Mouse (Mus musculus) T-cell, adult 2 months (primary cell): ENCODE results near the gene Abca17.
A peak's percentile ranks its signal among the peaks of the same experiment; 100 is the strongest.

ENCODE experiments used
- DNase-seq: peaks from one replicate; pipeline ENCODE4 v3.0.0; 2022; ENCODE audit warnings: low spot score

The Abca17 gene

DNA sequence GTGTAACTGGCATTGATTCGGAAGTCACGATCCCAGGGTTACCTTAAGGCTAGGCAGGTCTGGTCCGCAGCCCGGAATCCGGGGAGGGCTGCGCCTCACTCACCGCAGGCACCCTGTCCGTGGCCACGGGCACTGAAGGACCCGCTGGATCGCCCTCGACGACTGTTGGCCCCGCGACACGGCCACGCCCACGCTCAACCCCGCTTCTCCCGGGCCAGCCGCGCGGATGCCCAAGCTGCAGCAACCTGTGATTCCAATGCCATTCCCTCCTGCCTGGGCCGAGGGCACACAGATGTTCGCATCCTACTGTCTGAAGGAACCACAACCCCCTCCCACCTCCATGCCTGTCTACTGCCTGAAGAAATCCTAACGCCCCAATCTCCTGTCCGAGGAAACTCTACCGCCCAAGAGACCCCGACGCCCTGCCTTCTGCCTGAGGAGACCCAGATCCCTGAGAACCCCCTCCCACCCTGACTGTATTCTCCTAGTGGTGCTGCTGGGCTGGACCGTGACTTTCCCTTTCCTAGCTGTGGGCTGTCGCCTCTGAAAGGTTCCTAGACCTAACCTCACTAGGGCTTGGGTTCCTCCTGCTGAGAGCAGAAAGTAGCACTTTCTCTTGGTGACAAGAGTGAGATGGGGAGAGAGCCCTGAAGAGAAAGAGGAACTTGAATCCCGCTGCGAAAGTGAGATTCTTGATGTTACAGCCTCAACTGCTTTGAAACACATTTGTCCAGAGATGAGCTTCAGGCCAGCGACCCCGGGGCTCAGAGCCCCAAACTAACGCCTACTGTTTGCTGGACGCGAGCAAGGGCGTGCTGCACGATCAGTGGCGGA lies at the start of gene Abca17:
Gene Abca17, minus strand, starts transcription at position 143 of the 834 bp plus-strand sequence.
- peak; percentile 6 for DNase-seq

DNA sequence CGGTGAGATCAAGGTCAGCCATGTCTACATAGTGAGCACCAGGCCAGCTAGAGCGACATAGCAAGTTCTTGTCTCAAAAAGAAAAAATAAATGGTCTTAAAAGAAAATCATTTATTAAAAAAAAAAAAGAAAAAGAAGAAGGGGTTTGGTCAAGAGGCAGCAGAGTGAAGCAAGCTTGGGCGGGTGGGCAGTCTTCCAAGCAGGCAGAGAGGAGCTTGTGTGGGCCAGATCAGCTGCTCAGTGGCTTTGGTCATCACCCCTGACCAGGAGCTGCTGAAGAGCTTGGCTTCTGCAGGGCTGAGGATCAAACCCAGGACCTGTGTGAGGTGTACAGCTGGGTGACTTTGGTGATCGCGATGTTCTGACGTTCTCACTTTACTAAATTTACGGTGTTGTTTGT lies 43.6 kb upstream of the Abca17 start:
- DNase-seq = no peak

DNA sequence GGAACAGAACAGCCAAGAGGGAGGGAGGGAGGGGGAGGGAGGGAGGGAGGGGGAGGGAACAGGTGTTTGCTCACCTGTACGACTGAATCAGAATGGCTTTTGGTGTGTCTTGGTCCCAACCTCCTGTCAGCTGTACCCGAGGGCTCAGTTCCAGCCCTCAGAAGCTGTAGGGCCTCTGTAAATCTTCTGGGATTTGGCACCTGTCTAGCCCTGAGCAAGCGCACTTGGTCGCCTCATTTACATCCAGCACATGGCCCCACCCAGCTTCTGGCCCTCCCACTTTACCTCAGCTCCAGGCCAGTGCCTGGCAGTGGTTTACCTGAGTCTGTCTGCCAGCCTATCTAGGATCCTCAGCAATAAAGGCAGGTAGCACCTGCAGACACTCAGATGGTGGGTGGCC lies 42.7 kb upstream of the Abca17 start:
- DNase-seq = no peak

DNA sequence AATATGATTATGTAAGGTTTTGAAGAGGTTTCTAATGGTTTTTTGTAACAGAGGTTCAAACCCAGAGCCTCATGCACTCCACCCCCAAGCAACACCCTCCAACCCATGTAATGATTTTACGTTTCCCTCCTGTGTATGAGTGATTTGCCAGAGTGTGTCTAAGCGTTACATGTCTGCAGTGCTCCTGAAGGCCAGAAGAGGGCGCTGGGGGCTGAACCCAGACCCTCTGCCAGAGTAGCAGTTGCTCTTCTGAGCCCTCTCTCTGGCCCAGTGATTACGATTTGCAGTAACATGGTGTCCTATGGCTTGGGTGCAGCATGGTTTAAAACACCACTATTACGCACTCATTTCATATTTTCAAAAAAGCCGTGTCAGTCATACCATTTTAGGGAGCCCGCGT lies 40.3 kb upstream of the Abca17 start:
- DNase-seq = peak; percentile 10

DNA sequence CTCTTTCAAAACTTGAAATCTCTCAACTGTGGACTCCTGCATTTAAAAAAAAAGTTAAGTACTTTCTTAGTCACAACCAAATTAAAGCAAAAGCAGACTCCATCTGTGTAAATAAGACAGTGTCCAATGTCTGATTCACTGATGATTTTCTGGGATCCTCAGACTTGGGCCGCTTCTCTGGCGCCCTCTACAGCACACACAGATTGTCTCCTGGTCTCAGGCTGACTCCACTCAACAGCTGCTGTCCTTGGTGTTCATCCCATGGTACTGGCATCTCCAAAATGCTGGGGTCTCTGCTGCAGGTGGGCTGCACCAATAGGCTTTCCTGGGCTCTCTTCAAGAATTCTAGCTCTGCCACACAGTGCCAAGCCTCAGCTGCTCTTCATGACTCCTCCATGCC lies 39.0 kb upstream of the Abca17 start:
- DNase-seq = peak; percentile 12

DNA sequence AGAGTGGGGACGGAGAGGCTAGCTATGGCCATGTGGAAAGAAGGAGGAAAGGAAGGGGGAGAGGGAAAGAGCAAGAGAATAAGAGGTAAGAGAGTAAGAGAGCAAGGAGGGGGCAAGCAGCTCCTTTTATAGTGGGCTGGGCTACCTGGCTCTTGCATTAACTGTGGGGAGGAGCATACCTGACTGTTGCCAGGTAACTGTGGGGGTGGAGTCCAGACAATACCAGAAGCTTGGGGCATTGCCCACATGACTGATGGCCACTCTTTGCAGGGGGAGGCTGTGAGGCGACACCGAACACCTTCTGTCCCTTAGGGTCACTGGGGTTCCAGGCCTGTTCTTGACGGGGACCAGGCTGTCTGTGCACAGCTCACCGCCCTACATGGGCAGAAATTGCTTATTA lies 37.8 kb upstream of the Abca17 start:
- DNase-seq = no peak

DNA sequence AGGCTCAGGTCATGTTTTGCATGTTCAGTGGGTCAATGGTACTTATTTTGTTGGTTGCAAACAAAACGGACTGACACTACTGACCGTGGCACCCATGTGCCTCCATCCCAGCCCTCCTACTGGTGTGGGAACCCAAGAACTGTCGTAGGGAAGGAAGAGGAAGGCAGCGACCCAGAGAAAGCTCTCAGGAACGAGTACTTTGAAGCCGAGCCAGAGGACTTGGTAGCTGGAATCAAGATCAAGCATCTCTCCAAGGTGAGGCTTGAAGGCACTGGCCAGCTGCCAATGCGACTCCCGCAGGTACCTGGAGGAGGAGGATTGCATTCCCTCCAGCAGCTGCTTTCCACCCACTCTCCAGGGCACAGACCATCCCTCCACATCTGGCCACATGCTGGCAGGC lies 32.9 kb upstream of the Abca17 start:
- no peak for DNase-seq

DNA sequence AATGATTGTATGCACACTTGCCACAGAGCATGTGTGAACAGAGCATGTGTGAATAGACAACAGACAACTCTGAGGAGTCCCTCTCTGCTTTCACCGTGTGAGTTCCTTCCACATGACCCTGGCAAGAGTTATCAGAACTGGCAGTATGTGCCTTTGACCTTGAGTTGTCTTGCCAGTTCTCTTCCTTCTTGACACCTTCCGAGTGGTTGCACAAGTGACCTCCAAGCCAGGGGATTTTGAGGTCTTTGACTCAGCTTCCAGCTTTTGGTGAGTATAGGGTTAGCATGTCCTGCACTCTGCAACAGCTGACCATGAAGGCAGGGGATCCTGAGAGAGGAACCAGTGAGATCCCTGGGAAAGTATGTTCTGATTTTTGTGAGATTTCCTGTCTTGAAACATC lies 27.6 kb upstream of the Abca17 start:
- DNase-seq = no peak

DNA sequence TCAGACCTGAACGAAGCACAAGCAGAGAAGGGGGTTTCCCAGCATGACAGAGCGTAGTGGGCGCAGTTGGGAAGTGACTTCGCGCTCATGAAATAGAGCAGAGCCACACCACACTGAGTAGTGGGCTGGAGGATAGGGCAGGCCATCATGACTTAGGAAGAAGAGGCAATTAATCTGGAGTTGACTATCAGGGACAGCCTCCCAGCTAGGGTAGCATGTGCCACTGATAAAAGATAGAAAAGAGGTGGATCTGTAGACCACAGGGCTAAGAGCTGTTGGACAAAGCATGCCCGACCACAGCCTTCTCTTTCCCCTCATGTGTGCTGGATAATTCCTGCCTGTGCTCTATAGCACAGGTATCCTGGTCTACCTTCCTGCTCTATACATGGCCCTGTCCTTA lies 25.0 kb upstream of the Abca17 start:
- DNase-seq = no peak

DNA sequence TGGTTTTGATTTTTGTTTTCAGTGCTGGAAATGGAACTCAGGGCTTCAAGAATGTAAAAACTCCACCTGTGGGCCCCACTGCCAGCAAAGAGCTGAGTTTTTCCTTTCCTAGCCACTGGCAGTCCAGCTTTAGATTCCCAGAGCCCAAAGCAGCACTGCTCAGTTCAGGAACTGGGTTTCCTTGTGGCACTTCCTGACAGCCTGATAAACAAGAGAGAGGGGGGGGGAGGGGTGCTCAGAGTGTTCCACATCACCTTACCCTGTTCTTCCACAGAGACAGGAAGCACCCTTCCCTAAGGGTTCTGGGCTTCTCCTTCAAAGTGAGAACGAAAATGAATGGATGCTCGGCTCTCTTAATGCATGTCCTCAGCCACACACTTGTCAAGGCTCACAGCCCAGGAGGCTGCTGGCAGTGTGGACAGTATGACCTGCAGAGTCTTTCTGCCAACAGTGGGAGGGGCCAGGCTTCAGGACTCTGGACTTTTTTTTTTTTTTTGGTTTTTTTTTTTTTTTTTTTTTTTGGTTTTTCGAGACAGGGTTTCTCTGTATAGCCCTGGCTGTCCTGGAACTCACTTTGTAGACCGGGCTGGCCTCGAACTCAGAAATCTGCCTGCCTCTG lies 24.3 kb upstream of the Abca17 start:
- no peak for DNase-seq

DNA sequence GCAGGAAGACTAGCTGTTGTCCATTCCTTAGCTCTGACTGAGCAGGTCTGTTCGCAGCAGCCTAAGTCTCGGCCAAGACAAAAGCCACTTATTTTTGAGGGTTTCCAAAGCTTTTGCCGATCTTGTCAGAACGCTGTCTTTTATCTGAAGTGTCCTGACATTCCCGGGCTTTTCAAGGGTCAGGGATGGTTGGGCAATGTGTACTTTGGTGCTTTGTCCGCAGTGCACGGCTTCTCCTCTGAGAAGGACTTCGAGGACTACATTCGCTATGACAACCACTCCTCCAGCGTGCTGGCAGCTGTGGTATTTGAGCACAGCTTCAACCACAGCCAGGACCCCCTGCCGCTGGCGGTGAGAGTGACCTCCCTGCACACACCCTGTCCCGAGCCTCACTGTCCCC lies 15.0 kb upstream of the Abca17 start:
- DNase-seq = no peak

DNA sequence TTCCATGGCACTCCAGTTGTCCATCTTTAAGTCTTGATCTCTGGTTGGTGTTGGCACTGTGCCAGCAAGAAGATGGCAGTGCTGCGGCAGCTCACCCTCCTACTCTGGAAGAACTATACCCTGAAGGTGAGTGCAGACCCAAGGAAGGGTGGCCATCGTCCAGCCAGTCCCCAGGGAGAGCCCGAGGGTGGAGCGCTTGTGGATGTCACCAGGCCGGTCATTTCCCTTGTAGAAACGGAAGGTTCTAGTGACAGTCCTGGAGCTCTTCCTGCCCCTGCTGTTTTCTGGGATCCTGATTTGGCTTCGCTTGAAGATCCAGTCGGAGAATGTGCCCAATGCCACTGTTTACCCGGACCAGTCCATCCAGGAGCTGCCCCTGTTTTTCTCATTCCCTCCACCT lies 13.6 kb upstream of the Abca17 start:
- no peak for DNase-seq

DNA sequence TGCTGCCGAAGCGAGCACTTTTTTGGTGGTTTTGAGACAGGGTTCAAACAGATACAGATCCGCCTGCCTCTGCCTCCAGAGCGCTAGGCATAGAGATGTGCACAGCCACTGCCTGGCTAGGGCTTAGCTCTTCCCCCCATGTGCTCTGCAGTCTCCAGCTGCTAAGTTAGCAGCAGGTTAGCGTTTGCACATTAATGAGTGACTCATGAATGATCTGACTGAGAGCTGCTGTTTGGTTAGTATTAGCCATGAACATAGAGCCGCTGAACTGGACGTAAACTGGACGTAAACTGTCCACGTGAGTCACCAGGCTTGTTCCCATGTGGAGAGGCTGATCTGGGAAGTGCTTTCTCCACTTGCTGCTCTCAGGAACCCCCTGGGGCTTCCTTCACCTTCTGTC lies 11.7 kb upstream of the Abca17 start:
- no peak for DNase-seq

DNA sequence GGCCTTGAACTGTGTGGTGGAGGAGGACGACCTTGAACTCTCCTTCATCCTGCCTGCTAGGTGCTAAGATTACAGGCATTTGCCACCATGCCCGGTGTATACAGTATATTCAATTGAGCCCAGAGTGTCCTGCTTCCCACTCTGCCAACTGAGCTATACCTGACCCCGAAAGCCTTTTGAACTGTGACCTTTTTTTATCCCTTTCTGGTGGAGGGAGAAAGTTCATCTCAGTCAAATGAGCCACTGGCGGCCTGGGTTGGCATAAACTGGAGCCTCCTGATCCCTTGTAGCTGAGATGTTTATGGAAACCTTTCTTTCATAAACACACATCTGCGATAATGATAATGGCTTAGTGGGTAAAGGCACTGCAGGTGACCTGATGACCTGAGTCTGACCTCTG lies 10.4 kb upstream of the Abca17 start:
- no peak for DNase-seq

DNA sequence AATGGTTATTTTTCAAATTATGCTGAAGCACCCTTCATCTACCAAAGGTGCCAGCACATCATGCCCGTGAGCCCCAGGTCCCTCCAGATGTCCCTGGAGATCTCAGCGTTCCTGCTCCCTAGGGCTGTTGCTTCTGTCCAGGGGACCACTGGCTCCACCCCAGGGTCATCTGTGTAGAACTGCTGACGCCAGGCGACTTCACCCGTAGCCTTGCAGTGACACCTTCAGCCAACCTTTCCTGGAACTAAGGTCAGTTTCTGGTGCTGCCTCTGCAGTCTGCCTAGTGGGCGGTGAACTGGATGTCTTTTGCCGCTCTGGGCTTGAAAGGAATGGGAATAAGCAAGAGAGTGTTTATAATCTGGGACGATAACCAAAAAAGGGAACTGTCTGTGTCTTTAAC lies 10.0 kb upstream of the Abca17 start:
- no peak for DNase-seq

DNA sequence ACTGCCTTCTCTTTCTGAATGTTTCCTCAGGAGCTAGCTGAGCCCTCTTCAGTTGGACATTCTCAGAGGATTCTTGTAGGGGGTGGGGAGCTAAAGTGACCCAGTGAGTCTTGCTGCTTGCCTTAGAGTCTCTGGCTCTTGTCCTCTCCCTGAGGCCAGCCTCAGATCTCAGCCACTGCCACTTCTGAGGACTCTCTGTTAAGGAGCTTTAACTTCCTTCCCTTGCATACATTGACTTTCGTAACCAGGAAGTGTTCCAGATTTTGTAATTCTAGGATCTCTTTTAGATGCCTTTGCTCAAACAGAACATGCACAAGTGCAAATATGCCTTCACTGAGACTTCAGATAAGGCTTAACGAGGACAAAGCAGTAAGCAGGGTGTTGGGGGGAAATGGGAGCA lies 9.0 kb upstream of the Abca17 start:
- no peak for DNase-seq

DNA sequence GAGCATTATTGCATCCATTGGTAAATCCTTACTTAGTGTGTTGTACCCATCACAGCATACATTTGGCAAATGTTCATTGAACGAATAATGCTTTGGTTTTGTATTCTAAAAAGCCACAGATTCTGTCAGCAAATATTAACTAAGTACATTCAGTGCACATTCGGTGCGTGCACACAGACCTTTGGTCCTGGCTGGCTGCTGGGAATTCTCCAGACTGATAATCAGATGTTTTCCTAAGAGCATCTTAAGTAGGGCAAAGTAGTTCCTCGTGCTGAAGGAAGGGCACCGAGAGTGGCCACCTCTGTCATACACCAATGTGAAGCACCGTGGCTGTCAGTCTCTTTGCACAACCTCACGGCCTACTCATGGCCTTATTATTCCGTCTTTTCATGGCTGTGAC lies 8.1 kb upstream of the Abca17 start:
- DNase-seq = no peak

DNA sequence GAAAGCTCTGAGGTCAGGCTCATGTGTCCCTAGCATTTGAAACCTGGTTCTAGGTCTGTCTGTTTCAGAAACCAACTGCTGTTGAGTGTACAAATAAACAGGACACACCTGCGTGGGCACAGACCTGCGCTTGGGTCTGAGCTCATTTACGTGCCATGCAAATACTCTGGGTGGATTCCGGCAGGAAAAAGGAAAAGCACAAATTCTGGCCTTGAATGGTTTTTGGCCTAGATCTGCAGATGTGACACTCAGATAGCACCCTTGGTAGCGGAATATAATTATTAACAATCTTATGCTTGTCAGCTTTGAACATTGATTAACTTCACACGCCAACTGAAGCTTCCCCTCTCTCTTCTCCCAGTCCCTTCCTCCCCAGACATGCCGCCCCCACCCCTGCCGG lies 4.4 kb upstream of the Abca17 start:
- no peak for DNase-seq

DNA sequence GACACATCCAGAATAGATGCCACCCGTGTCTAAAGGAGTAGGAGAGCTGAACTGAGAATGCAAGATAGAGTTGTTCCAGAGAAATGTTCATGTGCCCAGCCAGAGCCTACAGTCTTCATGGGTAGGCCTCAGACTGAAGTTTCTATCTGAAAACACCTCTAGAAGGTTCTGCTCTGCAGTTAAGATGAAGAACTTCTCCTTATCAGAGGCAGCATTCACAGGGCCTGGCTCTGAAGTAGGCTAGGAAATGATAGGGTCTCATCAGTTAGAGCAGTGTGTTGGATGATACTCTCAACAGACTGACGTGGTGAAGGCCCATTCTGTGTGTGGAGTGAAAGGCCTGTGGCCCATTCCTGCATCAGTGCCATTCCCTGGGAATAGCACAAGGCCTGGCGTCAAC lies 3.1 kb upstream of the Abca17 start:
- no peak for DNase-seq

DNA sequence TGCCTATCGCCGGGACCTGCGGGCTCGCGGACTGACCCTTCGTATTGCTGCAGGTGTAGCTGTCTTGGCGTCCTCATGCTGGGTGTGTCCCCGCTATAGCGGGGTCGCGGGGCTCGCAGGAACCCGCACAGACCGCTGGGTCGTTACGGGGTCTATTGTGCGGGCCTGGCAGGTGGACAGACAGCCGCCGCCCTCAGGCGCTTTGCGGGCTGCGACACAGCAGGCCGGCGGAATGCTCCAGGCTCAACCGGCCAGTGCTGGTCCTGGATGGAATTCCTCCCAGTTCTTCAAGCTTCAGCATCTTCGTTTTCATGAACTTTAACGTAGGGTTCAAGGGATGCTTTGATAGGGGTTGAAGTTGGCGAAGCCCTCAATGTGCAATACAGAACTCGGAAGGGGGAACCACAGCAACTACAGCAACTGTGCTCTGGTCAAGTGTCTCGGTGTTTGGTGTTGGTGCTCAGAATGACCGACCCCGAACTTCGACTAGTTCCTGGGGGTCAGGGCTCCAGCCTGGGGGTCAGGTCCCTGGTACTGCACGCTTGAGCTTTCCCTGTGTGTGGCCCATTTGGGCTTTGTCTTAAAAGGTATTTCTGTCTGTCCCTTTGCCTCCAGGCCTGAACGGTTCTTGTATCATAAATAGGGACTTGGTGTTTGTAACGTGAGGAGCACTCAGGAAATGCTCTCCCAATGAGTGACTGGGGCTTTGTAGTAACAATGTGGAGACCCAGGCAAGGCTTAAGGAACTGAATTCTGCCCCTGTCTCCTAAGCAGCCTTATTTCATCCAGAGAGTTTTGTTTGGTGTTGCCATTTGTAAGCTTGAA lies 1.7 kb upstream of the Abca17 start:
- no peak for DNase-seq

DNA sequence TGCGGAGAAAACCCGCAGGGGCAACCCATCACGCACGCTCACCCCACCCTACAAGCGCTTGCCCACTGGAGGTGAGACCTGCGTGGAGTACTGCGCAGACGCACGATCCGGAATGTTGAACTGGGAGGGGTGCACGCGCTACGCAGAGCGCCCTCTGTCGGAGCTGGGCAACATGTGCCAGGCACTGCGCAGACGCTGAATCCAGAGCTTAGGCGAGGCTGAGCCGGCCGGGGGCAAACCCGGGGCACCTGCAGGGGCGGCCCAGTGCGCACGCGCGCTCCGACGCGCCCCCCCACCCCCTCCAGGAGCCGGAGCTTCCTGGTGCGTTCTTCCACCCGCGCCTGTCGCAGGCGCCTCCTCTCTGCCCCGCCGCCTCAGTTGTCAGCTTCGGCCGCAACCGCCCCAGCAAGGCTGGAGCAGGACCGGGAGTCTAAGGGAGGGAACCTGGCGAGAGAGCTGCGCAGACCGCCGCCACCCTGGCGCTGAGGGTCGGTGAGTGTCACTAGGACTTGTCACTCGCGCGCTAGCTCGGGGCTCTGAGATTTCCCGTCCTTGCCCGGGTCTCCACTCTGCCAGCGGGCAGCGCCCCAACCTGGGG lies 991 bp upstream of the Abca17 start, which contains the start of gene Abca3:
Gene Abca3, plus strand, starts transcription at position 191 of the 598 bp plus-strand sequence.
- peak; percentile 98 for DNase-seq

DNA sequence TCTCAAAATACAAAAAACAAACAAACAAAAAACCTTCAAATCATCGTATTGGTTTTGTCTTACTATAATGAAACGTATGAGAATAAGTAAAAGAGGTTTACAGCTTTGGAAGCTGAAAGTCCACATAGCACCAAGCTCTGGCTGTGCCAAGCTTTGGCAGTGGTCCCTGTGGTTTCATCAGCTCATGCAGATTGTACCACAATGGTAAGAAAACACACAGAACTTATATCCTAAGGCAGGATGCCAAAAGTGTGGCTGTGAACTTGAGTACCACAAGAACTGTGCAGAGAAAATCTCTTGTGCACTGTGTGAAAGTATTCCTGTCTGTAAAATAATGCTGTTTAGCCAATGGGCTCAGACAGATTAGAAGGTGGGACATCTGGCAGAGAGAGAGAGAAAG lies 1.7 kb downstream of the Abca17 start:
- DNase-seq = no peak

DNA sequence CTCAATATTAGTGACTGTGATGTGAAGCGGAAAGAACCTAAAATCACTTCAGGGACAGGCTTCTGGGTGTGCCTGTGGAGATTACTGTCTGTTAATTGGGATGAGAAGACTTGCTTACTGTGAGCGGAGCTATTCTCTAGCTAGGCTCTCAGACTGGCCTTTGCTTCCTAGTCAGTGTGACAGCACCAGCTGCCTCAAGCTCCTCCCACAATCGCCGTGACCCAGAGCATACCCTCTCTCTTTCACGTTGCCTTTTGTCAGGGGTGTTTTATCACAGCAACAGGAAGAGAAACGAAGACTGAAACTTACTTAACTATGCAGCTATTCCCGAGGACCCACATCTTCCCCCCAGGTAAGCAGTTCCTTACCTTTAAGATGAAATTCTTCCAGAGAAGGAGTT lies 4.0 kb downstream of the Abca17 start:
- peak; percentile 5 for DNase-seq
